Mouse (Mus musculus): Measurements from ENCODE around the gene Cenpo.

Cenpo gene

DNA sequence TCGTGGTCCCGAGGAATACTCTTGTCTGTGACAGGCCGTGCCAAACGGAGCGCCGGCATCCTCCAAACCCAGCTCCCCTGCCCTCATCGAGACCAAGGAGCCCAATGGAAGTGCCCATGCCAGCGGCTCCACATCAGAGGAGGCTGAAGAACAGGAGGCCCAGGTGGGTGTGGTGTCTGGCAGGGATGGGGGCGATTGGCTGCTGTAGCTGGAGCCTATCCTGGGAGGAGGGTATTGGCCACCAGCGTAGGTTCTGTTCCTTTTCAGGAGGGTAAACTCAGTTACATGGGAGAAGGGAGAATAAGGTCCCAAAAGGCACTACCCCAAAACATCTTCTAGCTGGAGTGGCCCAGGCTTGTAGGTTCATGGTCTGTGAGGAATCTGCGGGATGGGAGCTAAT lies 34.8 kb downstream of the Cenpo start:
- no peak for DNase-seq (ENCODE audit: low read depth, low spot score)

DNA sequence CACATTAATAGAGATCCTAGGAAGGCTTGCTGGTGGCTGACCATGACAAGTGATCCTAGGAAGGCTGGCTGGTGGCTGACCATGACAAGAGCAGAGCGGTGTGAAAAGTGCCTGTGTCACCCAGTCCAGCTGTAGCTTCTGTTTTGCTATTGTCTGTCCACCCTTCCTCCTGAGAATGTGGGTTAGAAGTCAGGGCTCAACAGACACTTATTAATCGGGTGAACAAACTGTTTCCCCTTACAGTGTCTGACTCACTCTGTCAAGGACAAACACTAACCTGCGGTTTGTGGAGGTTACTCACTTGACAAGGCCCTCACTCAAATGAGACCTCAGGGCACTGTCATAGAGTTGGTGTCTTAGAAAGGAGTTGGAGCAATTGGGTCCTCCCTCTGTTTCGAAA lies 35.4 kb downstream of the Cenpo start:
- no peak for DNase-seq (ENCODE audit: low read depth, low spot score)

DNA sequence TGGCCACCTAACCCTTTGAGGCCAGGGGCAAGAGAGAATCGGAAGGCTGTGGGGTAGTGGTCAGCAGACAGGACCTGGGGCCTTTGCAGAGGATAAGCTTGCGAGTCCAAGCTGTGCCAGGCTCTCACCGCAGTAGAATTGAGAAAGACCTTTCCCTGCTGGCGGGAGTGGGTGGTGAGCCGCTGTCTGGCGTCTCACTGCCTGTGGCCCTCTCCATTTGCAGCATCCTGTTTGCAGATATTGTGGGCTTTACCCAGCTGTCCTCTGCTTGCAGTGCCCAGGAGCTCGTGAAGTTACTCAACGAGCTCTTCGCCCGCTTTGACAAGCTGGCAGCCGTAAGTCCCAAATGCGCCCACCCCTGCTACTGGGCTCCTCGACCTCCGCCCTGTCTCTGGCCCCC lies 39.5 kb downstream of the Cenpo start:
- DNase-seq (ENCODE audit: low read depth, low spot score): no peak

DNA sequence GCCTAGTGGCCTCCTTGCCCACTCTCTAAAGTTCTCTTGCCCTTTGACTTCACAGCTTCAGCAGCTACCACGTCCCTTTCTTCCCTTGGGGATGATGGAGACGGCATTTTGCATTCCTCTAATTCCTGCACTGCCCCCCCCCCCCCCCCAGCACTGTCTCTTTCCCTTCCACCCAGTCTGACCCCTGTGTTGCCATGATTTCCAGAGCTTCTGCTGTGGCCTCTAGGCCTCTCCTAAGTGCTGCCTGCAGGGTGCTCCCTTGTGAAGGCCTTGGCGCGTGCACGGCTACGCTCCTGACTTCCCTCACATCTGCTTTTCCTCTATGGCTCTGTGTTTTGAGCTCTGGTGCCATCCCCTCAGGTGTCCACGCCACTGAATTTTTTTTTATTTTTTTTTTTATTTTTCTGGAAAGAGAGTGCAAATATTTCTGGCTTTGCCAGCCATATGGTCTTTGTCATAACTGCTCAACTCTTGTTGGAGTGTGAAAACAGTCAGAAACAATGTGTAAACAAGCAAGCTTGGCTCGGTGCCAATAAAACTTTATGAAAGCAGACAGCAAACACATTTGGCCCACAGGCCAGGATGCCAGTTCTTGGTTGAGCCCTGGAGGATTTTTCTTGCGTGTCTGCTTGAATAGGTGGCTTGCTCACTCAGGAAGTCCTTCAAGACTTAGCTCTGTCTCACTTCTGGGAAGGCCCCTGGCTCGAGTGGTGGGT lies 40.9 kb downstream of the Cenpo start:
- no peak for DNase-seq (ENCODE audit: low read depth, low spot score)

DNA sequence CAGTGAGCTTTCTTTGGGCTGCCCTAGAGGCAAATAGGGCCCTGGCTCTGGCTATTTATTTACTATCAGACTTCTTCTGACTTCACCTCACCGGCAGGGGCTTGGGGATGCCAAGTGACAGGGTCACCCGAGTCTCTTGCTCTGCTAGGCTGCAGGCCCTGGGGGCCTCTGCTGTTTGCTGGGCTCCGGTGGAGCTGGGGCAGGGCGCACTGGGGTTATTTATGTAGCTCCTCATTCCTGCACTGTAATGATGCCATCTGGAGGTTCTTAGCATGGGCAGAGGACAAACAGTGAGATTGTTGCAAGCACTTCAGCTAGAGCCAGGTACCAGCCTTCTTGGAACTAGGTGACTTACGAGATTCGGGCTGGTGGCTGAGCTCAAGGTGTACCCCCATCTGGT lies 41.6 kb downstream of the Cenpo start:
- DNase-seq (ENCODE audit: low read depth, low spot score): no peak

DNA sequence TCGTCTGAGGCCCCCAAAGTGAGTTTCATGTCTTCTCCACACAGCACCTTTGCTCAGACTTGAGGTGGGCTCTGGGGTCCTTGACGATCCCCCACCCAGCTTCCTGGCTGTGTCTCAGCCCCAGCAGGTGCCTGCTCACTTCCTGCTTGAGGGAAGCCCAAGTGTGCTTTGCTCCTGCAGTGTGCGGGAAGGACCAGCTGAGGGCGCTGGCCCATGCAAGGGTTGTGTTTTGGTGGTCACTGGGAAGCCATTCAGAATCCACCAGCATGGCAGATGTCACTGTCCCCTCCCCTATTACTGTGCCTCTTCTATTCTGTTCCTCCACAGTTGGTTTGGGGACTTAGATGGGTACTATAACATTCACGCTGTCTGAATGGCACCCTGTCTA lies 45.0 kb downstream of the Cenpo start:
- peak; percentile 82 for DNase-seq (ENCODE audit: low read depth, low spot score)

DNA sequence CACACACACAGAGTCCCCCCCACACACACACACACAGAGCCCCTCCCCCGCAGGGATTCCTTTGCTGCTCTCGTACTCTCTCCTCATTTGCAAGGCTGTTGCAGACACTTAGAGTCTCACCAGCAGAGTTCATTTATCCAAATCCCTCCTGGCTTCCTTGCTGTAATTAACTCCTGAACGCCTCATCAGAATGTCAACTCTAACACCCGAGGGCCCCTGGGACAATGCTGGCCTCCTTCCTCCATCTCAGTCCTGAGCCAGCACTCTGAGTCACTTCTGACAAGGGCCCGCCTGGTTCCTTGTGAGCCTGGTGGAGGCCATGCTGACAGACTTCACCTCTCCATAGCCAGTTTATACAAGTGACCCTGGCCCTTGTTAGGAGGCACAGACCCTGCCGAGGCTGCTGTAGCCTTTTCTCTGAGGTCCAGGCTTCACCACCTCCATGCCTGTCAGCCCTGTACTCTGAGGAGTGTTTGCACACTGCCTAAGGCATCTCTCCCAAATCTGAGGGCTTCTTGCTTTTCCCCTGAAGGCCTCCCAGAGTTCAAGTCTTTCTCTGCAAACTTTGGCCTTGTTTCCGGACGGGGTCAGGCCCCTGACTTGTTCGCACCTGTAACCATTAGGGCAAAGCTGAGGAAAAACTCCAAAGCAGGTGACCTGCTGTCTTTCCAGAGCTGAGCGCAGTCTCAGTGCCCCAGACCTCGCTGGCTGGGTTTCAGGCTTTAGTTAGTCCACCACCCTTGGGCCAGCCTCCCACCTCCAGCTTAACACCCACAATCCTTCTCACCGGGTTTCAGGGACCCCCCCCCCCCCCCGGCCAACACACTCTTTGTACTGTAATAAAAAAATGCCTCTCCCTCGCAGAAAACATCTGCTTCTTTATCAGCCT lies 45.7 kb downstream of the Cenpo start:
- peak; percentile 57 for DNase-seq (ENCODE audit: low read depth, low spot score)

DNA sequence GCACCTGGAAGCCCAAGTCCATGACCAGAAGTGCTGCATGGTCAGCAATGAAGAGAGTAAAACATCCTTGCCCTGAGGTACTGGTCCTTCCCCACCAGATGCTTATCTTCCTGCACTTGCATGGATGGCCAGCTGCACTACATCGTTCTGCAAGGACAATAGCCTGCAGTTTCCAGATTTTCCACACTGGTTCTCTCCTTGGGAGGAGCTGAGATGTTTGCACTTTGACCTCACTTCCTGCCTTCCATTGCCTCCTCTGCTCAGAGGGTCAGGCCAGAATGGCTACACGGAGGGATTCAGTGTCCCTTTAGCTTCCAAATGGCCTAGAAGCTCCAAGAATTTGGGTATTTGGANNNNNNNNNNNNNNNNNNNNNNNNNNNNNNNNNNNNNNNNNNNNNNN lies 49.4 kb downstream of the Cenpo start:
- DNase-seq (ENCODE audit: low read depth, low spot score): no peak

DNA sequence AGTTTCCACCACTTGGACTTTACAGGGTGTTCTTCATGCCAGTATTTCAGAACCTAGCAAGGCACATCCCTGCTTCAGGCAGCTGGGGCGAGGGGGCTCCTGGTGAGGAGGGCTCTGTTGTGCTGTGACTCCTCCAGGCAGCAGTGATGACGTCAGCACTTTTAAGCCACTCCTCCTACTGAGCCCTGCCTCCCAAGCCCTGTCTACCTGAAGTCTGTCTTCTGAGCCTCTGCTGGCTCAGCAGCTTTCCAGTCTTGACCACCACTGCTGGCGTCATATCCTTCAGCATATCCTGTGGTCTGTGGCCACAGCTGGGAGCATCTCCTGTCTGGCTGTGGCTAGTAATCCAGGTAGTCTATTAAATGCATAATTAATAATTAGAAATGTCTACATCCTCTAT lies 53.6 kb downstream of the Cenpo start:
- DNase-seq (ENCODE audit: low read depth, low spot score): no peak

DNA sequence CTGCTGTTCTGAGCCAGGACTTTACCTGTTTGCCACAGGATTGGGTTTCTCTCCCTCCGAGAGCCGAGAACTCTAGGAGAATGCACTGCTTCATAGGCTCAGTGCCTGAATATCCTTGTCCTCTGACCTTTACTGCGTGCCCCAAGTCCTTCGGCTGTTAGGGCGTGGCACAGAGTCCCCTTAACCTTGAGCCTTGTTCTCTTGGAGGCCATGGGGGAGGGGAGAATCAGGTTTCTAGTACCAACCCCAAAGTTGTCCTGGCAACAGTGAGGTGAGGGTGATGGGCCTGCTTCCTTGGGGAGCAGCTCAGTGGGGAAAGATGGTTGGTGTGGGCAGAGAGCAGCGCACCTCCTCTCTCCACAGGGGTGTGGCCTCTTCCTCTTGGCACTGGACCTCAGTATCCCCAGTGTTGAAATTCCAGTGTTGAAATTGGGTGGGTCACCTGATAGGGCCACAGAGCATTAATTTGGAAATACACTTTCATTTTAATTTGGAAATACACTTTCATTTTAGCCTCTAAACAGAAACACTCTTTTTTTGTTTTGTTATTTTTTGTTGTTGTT lies 54.3 kb downstream of the Cenpo start:
- no peak for DNase-seq (ENCODE audit: low read depth, low spot score)

DNA sequence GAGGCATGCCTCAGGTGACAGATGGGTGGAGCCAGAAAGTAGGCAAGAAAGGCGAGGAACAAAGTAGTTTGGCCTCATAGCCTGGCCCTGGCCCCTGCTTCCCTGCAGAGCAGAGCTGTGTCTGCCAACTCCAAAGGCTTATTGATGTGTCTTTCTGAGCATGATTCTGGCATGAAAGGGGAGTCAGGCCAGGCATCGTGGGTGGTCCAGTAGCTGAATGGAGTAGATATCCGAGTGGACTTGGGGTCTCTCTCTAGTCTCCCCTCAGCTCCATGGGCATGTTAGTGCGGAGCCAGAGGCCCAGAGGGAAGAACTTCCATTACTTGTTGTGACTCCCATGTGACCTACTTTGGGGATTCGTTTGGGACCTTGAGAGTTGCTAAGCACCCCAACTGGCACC lies 55.3 kb downstream of the Cenpo start:
- no peak for DNase-seq (ENCODE audit: low read depth, low spot score)

DNA sequence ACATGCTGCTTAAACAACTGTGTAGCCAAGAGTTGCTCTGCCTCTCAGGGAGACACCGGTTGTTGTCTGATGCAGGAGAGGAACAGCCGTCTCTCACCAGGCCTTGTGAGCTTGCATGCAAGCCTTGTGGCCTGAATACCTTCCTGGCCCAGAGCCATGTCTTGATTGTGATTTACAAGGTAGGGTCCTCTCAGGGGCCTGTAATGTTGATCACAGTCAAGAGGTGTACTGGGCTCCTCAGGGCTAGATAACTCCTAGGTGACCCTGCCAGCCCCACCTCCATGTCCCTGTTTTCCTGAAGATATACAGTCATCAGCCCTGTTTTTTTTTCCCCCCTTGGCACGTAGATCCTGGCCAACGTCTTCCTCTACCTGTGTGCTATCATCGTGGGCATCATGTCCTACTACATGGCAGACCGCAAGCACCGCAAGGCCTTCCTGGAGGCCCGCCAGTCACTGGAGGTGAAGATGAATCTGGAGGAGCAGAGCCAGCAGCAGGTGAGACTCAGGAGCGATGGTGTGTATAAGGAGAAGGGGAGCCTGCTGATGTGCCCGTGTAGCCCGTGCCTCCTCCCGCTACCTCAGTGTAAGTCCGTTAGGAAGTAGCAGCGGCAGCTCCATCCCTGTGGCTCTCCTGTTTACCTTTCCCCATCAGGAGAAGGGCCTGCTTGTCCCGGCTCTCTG lies 60.8 kb downstream of the Cenpo start:
- no peak for DNase-seq (ENCODE audit: low read depth, low spot score)

DNA sequence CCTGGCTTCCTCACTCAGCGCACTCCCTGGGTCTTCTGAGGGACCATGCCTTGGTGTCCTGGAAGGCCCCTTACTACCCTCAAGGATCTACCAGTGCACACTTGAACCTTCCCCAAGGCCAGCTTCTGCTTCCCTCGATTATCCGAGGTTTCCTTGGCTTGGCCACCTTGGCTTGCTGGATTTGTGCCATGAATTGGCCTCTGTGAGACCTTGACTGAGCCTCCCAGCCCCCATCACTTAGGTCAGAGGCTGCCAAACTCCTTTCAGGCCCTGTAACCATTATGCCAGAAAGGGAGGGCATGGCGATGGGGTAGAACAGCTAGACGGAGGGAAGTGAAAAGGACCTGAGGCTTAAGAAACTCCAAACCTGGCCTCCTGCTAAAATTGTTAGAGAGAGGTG lies 64.5 kb downstream of the Cenpo start:
- no peak for DNase-seq (ENCODE audit: low read depth, low spot score)

DNA sequence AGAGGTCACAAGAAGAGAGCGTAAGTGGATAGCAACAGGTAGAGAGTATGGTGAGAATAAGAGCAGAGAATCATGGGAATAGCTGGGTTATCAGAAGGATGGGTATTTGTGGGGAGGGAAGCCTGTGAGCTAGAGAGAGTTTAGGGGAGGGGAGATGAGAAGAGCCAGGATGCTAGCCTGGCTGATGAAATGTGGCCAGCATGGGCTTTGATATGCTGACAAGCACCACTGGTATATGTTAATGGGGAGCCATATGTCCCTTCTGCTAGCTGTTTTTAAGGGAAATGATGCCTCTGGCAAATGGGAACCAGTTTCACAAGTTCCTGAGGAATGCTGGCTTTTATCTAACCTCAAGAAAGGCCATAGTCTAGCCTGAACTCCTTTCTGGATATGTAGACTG lies 65.0 kb downstream of the Cenpo start:
- no peak for DNase-seq (ENCODE audit: low read depth, low spot score)

DNA sequence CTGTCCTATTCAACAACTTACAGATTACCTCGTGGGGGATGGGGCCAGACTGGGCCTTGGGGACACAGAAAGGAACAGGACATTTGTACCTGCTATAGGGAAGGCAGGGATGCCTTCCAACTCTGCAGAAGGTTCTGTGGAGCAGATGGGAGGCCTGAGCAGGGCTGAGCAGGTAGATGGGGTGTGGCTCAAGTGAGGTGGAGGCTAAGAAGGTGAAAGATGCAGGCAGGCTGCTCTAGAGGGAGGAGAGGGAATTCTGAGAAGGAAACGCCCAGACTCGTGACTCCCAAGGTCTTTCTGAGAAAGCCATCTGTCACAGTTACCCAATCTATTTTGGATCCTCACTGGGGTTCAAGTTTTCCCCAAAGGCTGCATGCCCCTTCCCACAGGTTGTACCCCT lies 67.1 kb downstream of the Cenpo start:
- DNase-seq (ENCODE audit: low read depth, low spot score): no peak

DNA sequence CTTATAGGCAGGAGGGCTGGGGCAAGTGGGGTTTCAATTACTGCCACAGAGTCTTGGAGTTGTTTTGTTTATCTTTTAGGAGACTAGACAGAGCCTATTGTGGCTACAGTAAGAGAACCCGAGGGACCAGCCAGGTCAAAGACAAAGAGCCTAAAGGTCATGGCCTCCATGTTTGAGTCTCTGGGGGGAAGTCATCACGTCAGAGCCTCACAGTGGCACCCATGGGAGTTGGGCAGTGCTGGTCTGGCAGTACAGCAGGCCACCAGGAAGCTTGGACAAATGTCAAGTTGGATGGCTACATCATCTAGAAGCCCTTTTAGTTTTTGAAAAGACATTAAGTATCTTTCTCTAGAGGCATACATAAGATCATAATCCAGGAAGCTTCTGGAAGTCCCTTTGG lies 71.2 kb downstream of the Cenpo start:
- no peak for DNase-seq (ENCODE audit: low read depth, low spot score)

DNA sequence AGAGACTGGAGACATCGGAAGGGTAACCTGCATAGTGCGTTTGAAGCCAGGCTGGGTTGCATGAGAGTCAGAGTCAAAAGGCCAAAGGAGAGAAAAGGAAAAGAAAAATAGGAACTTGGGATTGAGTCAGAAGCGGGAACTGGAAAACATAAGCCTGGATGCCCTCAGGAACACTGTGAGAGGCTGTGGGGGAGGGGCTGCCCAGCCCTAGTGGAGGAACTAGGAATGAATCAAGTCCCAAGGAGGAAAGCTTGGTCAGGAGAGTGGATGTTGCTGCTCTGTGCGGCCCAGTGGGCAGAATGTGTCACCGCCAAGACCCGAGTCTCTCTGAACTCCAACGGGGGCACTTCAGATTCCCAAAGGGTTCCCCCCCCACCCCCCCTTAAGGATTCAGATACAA lies 73.8 kb downstream of the Cenpo start:
- no peak for DNase-seq (ENCODE audit: low read depth, low spot score)

DNA sequence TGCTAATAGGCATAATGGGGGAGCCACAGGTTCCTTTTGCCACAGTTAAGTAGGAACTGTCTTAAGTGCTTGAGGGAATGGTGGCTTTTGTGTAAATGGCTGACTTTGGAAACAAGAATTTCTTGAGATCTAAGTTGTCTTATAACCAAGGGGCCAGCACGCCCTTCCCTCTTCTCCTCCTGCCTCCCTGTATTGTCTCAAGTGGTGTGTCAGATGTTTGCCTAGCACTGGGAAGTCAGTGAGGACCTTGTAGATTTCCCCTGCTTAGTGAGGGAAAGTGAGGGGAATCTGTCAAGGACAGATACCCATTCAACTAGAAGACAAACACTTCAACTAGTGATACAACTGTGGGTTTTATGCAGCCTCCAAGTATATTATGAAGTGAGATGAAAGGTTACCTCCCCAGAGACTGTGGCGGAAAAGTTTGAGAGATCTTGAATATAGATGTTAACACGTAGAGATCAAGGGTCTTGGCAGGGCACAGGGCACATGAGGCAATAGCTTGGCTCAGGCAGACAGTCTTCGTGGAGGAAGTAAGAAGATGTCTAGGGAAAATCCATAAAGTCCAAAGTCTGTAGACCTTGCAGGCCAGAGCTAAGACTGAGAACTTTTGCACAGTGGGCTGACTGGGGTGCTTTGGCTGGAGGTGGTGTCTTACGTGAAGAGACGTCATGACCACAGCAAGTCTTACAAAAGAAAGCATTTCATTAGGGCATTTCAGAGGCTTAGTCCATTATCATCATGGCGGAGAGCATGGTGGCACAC lies 75.0 kb downstream of the Cenpo start:
- no peak for DNase-seq (ENCODE audit: low read depth, low spot score)

DNA sequence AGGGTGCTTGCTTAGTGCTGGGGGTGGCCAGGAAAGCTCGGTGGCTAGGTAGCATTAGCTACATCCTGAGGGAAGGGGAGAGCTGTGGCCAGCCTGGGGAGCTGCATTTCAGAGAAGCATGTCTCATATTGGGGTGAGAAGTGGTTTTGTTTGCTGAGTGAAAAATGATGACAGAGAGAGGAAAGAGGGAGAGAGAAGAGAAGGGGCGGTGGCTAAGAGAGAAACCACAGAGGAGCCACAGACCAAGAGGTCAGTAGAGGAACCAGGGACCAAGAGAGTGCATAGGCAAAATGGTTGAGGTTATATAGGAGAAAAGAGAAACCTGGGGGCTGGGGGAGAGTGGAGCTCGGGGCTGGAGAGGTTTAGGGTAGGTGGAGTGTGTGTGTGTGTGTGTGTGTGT lies 75.9 kb downstream of the Cenpo start:
- no peak for DNase-seq (ENCODE audit: low read depth, low spot score)

DNA sequence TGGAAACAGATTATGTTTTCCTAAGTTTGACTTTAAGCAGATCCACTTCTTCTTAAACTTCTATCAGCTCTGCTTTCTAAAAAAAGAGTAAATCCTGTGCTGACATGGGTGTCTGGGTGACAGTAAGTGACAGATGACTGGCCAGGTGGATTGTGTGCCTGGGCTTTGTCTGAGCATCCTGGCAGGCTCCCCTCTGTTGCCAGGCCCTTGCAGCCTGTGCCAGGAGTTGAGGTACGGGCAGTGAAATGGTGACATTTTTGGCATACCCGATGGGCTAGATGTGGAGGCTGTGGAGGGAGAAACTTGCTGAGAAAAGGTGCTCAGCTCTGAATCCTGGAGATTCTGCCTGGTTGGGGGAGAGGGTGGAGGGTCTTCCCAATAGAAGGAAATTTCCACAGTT lies 76.6 kb downstream of the Cenpo start:
- no peak for DNase-seq (ENCODE audit: low read depth, low spot score)

DNA sequence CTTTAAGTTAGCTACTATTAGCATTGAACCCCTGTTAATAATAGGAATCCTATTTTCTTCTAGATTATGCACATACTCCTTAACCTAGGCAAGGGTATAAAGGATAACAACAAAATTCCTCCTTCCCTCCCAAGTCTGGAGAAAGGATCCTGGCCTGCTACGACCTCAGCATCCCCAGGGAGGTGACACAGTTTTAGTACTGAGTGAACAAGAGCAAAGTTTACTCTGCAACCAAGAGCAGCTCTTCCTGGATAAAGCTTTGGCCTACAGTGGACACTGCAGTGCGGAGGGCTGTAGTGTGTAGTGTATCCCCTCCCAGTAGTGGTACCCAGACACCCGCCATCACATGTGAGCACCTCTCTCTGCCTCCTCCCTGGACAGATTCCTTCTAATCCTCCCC lies 82.1 kb downstream of the Cenpo start:
- DNase-seq (ENCODE audit: low read depth, low spot score): no peak

DNA sequence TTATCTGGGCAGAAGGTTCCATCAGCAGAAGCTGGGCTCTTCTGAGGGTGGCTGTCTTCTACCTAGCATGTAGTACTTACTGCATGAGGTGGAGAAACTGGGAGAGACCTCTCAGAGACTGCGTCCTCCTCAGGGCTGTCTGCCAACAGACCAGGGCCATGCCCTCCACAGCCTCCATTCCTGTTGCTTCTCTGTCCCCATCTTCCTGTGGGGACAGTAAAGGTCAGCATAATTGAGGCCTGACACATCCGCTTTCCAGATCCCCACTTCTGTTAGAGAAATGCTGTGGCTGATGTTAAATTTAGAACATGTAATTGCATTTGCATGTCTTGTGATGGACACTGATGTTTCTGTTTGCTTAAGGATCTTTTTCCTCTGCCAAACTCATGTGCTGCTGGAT lies 83.2 kb downstream of the Cenpo start:
- no peak for DNase-seq (ENCODE audit: low read depth, low spot score)
